11 mouse cellular contexts compared by ENCODE assay signal in genomic region chr10:34128391-34128790, GRCm38 (mm10). TPM values are rescaled to one million over a fixed set of nuclear protein-coding genes. Genes with fewer than 3 reads are reported as not detected.
DNase-seq lines count a peak whose midpoint lies in the region; ATAC-seq and TF ChIP-seq lines count a peak whose summit lies in the region.
"Had no signal": no experiment of that assay in that cellular context is flagged by ENCODE, and none has a peak within 500 bp of the region (broad histone marks: within the 10 kb centered on the region; RNA-seq: fewer than 3 reads in every experiment).

No protein-coding gene starts in this region.

- TF ChIP-seq CTCF in layer of hippocampus, adult 2 months (conservative IDR thresholded peaks at IDR 0.05) = no peak

- no peak overlapping the region for H3K4me2 ChIP-seq in heart, embryonic 12.5 days
- no peak overlapping the region for H3K4me2 ChIP-seq in hindbrain, embryonic 12.5 days (replicated peaks)

- H3K27me3 ChIP-seq in heart, embryonic 12.5 days (replicated peaks) = no peaks in the 10 kb centered on the region
- peaks cover 6% of the 10 kb centered on the region; the same call in 1 of the 2 replicates for H3K27me3 ChIP-seq in hindbrain, embryonic 12.5 days

- no peak overlapping the region for H3K9ac ChIP-seq in heart, embryonic 12.5 days
- H3K9ac ChIP-seq in hindbrain, embryonic 12.5 days = no peak overlapping the region

- H3K36me3 ChIP-seq in heart, embryonic 12.5 days = no peaks in the 10 kb centered on the region
- H3K36me3 ChIP-seq in hindbrain, embryonic 12.5 days = no peaks in the 10 kb centered on the region
- H3K36me3 ChIP-seq: hindbrain, embryonic 10.5 days had no signal

- H3K4me3 ChIP-seq in heart, embryonic 12.5 days = no peak overlapping the region
- no peak overlapping the region for H3K4me3 ChIP-seq in hindbrain, embryonic 12.5 days
- no peak overlapping the region for H3K4me3 ChIP-seq in layer of hippocampus, adult 2 months

- intact Hi-C loops in heart, postnatal 14 days (cut with DNase I) = no loop called here

- peak; percentile 95 for DNase-seq in heart, adult 11 months
- DNase-seq in adrenal gland, postnatal 14 days = peak; percentile 28
- DNase-seq in heart, postnatal 14 days = peak; percentile 11 to 42
- peak; percentile 69 for DNase-seq in lung, postnatal 10 days
- no peak for DNase-seq in layer of hippocampus, postnatal 36 days
- DNase-seq in layer of hippocampus, adult 2 months (ENCODE audit: low spot score in 2 of 2) = no peak
- DNase-seq: cerebellum, adult 9-11 months; left cerebral cortex, postnatal 4 days had no signal

- no peak for ATAC-seq in heart, embryonic 12.5 days (ENCODE audit: insufficient number of reproducible peaks, low FRiP score)
- no peak for ATAC-seq in hindbrain, embryonic 12.5 days (ENCODE audit: low FRiP score)

- no peak overlapping the region for H3K27ac ChIP-seq in heart, embryonic 12.5 days (ENCODE audit: poor library complexity, severe bottlenecking)
- H3K27ac ChIP-seq in hindbrain, embryonic 12.5 days = no peak overlapping the region
- H3K27ac ChIP-seq in layer of hippocampus, adult 2 months = no peak overlapping the region
- H3K27ac ChIP-seq: hindbrain, embryonic 10.5 days had no signal

- WGBS in heart, embryonic 12.5 days = 78% methylated on average over 6 of the region's 6 CpGs
- WGBS in hindbrain, embryonic 12.5 days = 86% methylated on average over 6 of the region's 6 CpGs

- no peaks in the 10 kb centered on the region for H3K9me3 ChIP-seq in heart, embryonic 12.5 days (replicated peaks)
- no peaks in the 10 kb centered on the region for H3K9me3 ChIP-seq in hindbrain, embryonic 12.5 days (replicated peaks)
- H3K9me3 ChIP-seq: hindbrain, embryonic 10.5 days had no signal

- H3K4me1 ChIP-seq in heart, embryonic 12.5 days (replicated peaks) = 0 out of 2 replicates have a peak, but pooled peaks cover 2% of the 10 kb centered on the region
- H3K4me1 ChIP-seq in hindbrain, embryonic 12.5 days = 0 out of 2 replicates have a peak, but pooled peaks cover 3% of the 10 kb centered on the region

RNA-seq across cellular contexts. Expression of gene Calhm6, which starts 0.6 kb away (rescaled TPM):
- polyA plus RNA-seq in heart, embryonic 12.5 days (2016; fragmentation: Nextera tagmentation; extraction: Ambion mirVana) = 0.64 and 0.78 TPM in 2 replicates
- 0.85 and 4.5 TPM in 2 replicates for total RNA-seq in adrenal gland, postnatal 14 days (2021)
- total RNA-seq in heart, postnatal 14 days (2021) = not detected
- polyA plus RNA-seq in hindbrain, embryonic 12.5 days (2016; fragmentation: Nextera tagmentation; extraction: Ambion mirVana) = 0.29 and 0.84 TPM in 2 replicates
- not detected for total RNA-seq in layer of hippocampus, postnatal 36 days (2021)
- under 1 TPM; 0.44 to 0.56 TPM for total RNA-seq in layer of hippocampus, adult 2 months (2021)

RNA-seq across cellular contexts. Expression of gene Calhm5, which starts 32.1 kb away (rescaled TPM):
- 1.3 TPM in 2 replicates for polyA plus RNA-seq in heart, embryonic 12.5 days (2016; fragmentation: Nextera tagmentation; extraction: Ambion mirVana)
- total RNA-seq in adrenal gland, postnatal 14 days (2021) = 0.15 TPM in 2 replicates
- under 1 TPM; 0.51 to 0.60 TPM for total RNA-seq in heart, postnatal 14 days (2021)
- 0.25 and 0.32 TPM in 2 replicates for polyA plus RNA-seq in hindbrain, embryonic 12.5 days (2016; fragmentation: Nextera tagmentation; extraction: Ambion mirVana)
- total RNA-seq in layer of hippocampus, postnatal 36 days (2021) = 1 to 10 TPM; 3.4 to 4.3 TPM
- 1 to 10 TPM; 3.9 to 4.7 TPM for total RNA-seq in layer of hippocampus, adult 2 months (2021)

Comparison
In these comparisons a context has a peak if more than half of its experiments do, and no peak if none do; other contexts are left out.
1. DNase-seq: peak in heart, adult 11 months (single experiment), adrenal gland, postnatal 14 days (single experiment), heart, postnatal 14 days (2 of 2) and lung, postnatal 10 days (single experiment); none in layer of hippocampus, postnatal 36 days (0 of 2) and layer of hippocampus, adult 2 months (0 of 2).